Mouse (Mus musculus): Measurements from ENCODE around the gene Ak7. TPM values are rescaled to one million over a fixed set of nuclear protein-coding genes. Genes with fewer than 3 reads are reported as not detected.

Gene Ak7
- total RNA-seq, 2 experiments from 2014 or later, result 0.26 to 0.44 TPM

DNA sequence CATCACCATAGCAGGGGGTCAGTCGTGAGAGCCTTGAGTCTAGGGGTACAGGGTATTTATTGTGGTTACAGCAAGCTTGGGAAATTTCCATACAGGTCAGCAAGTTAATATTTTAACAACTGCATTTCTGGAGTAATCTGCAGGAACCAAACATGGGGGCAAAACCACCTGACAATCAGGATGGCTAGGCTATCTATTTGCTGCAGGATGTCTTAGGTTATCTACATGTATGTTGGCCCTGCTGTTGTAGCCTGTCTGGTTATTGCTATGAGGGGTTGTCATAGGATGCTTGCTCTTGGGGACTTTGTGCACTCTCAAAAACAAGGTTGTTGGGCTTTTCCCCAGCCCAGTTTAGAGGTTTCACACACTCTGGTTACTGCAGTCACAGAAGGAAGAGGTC lies 18.8 kb downstream of the Ak7 start:
- intact Hi-C loops (cut with DNase I), result loop anchor here (5.0 to 10.0 kb wide), 3 partner anchors 42 to 290 kb away; partner anchors contain the start of gene Gskip
- DNase-seq (ENCODE audit: low spot score in 2 of 2), result no peak

DNA sequence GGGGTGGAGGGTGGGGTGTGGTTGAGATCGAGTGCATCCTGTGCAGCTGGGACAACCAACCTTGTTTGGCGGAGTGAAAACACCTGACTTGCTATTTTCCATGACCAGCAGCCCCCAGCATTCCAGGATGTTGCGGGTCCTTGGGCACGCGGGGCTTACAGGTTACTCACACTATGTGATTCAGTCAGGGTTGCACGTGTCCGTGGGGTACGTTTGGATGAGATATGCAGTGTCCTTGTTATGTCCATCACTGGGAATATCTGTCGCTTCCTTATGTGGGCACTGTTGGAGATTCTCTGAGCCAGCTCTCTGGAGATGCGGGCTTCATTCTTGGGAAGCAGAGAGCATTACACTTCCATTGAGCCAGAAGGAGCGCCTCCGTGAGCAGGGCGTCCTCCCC lies 20.0 kb downstream of the Ak7 start:
- intact Hi-C loops (cut with DNase I), result loop anchor here (10.0 kb wide), 1 partner anchor 291 kb away; no protein-coding TSS in a partner anchor
- DNase-seq (ENCODE audit: low spot score in 2 of 2), result no peak

DNA sequence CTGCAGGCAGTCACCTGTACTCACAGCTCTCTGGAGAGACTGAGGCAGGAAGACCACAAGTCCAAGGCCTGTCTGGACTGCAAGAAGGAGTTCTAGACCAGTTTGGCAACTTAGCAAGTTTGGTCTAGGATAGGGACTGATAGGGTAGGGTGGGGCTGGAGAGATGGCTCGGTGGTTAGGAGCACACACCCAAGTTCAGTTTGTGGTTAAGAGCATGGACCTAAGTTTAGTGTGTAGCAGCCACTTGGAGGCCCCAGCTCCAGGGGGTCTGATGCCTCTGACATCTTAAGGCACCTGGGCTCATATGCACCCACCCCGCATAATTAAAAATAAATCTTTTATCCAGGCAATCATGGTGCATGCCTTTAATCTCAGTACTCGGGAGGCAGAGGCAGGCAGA lies 21.5 kb downstream of the Ak7 start:
- no peak for DNase-seq (ENCODE audit: low spot score in 2 of 2)
- intact Hi-C loops (cut with DNase I), result loop anchor here (10.0 kb wide), 1 partner anchor 292 kb away; no protein-coding TSS in a partner anchor

DNA sequence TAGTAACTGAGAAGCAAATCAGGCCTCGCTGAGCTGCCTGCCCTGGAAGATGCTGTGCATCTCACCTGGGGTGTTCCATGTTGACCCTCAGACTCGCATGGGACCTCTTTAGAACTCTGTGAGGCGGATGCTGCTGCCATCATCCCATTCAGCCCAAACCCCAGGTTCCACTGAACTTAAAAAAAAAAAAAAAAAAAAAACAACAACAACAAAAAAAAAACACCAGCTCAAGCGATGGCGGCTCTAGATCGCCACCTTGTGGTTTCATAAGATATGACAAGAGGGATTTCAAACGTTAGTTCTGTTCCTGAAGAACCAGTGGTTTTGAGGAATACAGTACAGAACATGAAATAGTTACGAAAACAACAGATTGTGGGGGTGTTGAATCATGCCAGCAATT lies 22.2 kb downstream of the Ak7 start:
- DNase-seq (ENCODE audit: low spot score in 2 of 2), result peak; percentile 45 to 67
- intact Hi-C loops (cut with DNase I), result loop anchor here (10.0 kb wide), 1 partner anchor 293 kb away; no protein-coding TSS in a partner anchor

DNA sequence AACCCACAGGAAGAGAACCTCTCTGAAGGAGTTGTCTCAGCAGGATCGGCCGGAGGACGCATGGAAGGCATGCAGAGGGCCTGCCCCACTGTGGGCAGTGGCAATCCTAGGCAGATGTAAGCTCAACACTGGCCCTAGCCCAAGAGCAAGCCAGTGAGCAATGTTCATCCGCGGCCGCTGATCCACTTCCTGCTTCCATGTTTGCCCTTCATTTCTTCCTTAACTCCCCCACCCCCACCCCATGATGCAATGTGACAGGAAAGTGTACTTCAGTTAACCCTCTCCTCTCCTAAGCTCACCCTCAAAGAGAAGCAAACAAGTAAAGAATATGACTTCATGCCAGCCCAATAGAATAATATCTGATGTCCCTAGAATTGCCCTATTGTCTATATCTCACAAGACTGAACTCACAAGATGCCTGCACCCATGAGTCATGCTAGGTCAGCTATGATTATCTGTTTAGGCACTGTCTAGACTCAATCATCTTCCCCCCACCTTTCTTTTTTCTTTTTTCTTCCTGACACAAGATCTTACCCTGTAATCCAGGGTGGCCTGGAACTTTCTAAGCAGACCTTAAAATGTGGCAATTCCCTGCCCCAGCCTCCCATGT lies 25.2 kb downstream of the Ak7 start:
- DNase-seq (ENCODE audit: low spot score in 2 of 2), result no peak
- intact Hi-C loops (cut with DNase I), result no loop called here

DNA sequence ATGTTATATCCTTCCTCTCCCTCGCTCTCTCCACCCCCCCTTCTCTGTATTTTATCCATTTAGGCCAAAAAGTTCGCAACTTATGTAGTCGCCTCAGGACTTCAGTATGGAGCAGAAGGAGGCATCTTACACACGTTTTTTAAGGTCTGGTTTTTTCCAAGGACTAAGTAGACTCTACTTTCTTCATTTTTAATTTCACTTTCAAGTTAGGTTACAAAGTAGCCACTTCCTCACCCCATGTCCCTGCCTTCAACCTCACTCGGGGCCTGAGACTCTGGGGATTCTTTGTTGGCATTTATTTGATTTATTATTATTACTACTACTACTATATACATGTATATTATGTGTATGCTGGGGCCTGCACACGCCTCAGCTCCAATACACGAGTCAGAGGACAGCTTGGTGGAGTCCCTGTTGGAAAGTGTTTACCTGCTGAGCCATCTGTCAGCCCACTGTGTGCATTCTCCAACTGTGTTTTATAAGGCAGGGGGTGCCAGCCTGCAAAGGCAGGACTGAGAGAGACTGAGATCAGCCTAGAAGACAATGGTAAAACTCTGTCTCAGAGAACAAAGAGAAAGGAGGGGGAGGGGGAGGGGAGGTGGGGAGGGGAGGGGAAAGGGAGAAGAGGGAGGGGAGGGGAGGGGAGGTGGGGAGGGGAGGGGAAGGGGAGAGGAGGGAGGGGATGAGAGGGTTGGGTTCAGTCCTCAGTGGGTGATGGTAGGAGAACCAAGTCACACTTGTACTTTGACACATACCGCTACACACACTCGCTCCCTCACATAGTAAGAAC lies 27.8 kb downstream of the Ak7 start:
- intact Hi-C loops (cut with DNase I), result no loop called here

DNA sequence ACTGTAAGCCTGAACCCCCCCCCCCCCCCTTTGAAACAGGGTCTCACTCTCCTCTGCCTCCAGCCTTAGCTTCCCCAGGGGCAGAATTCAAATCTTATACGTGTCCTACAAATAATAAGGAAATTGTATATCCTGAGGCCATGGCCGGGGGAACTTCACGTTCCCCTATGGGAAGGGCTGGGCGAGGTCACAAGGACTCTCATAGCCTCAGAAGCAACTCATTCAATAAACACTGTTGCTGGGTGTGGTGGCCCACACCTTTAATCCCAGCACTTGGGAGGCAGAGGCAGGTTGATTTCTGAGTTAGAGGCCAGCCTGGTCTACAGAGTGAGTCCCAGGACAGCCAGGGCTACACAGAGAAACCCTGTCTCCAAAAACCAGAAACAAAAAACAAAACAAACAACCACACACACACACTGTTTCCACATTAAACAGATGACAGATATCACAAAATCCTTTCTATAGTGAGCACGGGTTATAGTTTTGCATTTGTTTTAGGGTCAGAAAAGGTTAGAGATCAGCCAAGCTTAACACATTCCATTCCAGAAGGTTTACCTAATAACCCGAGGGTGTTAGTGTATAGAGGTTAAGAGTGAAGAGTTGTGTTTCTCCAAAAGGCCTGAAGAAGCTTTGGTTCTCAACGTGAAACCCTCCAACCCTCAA lies 29.6 kb downstream of the Ak7 start:
- intact Hi-C loops (cut with DNase I), result no loop called here
- DNase-seq (ENCODE audit: low spot score in 2 of 2), result no peak

More for the DNA sequence above, 27.8 kb downstream of the Ak7 start:
- no peak for DNase-seq (ENCODE audit: low spot score in 2 of 2)

DNA sequence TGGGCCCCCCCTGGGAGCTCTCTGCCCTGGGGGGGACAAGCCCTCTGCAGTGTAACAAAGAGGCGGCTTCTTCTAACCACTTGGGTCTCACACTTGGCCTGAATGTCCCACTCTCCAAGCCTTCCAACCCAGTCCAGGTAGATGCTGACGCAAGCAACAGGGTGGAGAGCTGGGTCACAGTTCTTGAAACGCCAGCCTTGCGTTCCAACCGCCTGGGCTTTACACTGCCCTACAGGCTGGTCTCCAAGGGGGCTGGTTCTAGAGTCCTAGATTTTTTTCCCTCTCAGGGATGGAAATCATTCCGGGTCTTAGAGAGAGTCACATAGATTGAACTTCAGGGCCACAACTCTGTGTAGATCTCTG lies 30.1 kb downstream of the Ak7 start:
- intact Hi-C loops (cut with DNase I), result no loop called here
- DNase-seq (ENCODE audit: low spot score in 2 of 2), result no peak

DNA sequence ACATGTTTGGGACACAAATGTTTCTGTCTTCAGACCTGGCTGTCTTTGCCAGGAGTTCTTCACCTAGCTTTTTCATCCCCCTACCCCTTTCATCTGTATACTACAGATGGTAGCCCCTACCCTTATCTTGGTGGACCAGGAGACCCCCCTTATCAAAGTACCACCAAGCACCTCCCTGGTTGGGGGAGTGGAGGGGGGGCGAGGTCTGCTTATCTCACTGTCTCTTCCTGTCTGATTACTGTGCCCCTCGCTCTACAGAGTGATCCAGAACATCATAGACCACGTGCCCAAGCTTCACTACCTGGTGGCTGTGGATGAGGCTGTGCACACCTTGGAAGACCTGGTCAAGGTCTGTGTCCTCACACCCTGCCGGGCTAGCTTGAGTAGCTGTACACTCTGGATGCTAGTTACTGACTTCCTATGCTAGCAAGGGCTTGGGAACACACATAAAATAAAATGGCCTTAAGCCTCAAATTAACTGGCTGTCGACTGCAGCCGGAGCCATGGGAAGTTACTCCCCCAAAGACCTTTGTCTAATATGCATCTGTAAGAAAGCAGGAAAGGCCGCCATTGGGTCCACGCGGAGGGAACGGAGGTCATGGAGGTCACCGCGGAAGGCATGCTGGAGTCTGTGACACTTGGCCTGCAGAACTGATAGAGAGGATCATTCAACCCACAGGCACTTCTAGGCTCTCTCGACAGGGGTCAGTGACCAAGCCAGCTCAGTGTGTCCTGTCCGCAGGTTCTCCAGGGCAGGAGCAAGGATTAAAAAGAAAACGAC lies 32.7 kb downstream of the Ak7 start:
- DNase-seq (ENCODE audit: low spot score in 2 of 2), result no peak
- intact Hi-C loops (cut with DNase I), result no loop called here

DNA sequence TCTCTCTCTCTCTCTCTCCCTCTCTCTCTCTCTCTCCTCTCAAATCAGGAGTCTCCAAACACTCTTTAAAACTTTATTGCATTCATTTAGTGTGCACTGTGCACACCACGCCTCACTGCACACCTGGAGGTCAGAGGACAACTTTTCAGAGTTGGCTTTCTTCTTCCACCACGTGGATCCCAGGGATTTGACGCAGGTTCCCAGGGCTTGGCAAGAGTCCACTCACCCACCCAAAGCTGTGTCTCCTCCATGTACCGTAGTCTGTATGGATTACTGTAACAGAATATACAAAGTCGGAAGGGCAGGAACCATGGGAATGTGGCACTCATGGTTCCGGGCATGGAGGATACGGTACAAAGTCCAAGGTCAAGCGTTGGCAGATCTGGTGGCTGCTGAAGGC lies 33.9 kb downstream of the Ak7 start:
- no peak for DNase-seq (ENCODE audit: low spot score in 2 of 2)
- intact Hi-C loops (cut with DNase I), result no loop called here

DNA sequence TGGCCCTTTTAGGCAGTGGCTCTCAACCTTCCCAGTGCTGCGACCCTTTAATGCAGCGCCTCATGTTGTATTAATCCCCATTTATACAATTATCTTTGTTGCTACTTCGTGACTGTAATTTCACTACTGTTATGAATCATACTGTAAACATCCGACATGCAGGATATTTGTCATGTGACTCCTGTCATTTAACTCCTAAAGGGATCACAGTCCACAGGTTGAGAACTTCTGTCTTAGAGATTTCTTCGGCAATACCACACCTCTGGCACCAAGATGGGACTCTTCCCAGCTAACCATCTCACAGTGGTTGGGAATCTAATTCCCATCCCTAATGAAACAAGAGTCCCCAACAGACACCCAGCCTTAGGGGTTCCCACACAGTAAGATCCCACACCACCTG lies 42.3 kb downstream of the Ak7 start:
- intact Hi-C loops (cut with DNase I), result no loop called here
- DNase-seq (ENCODE audit: low spot score in 2 of 2), result no peak

DNA sequence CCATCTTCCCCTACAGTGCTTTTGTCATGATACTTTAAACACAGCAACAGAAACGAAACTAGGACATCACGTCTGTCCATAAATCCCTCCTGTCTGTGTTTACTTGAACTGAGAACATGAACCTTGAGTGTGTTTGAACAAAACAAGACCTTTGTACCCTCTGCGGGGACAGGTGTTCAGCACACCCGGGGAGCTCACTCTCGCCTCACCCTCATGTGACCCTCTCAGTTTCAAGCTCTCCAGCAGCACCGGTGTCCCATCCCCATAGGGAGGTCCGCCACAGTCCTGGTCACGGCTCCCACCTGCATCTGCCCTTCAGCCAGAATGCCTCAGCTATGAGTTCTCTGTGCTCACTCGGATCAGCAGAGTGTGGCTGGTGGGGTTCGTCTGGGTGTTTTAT lies 48.0 kb downstream of the Ak7 start:
- intact Hi-C loops (cut with DNase I), result no loop called here

DNA sequence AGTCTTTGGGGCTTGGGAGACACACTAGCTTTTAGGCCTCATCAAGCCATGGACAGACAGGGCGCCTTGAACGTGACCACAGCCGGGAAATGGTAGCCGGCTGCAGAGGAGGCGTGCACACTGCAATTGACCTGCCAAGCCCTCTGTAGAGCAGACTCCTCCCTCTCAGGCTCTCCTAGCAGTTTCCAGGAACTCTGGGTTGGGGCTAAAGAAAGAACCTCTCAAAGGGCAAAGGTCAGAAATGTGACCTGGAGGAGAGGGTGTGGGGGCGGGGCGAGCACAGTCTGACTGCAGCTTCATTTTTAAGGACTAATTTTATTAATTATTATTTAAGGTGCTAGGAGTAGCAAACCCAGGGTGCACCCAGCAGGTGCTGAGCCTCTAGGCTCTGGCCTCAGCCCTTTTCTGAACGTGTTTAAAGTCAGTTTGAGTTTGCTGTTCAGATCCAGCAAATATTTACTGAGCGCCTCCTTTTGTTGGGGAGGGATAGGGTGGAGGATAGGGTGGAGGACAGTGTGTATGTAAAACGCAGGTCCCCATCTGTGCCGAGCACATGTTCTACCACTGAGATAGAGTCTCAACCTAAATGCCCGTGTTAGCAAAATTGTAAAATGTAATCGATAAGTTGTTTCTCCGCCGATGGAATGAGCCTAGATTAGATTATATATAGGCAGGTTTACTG lies 52.2 kb downstream of the Ak7 start:
- intact Hi-C loops (cut with DNase I), result no loop called here
- DNase-seq (ENCODE audit: low spot score in 2 of 2), result no peak

More for the DNA sequence above, 48.0 kb downstream of the Ak7 start:
- DNase-seq (ENCODE audit: low spot score in 2 of 2), result no peak

DNA sequence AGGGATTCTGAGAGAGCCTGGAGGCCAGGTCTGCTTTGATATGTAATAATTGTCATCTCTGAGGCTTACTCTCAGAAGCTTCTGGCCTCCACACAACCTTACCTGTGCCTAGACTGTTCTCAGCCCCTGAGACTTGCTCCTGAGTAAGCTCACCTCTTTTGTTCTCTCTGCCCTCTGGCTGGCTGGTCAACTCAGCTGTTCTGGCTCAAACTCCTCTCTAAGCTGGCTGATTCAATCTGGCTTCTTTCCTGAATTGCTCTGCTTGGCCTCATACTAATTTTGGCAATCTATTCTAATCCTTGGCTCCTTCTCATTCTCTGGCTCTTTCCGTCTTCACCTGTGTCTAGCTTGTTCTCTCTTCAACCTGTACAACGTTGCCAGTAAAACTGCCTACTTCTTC lies 53.1 kb downstream of the Ak7 start:
- DNase-seq (ENCODE audit: low spot score in 2 of 2), result no peak
- intact Hi-C loops (cut with DNase I), result no loop called here

DNA sequence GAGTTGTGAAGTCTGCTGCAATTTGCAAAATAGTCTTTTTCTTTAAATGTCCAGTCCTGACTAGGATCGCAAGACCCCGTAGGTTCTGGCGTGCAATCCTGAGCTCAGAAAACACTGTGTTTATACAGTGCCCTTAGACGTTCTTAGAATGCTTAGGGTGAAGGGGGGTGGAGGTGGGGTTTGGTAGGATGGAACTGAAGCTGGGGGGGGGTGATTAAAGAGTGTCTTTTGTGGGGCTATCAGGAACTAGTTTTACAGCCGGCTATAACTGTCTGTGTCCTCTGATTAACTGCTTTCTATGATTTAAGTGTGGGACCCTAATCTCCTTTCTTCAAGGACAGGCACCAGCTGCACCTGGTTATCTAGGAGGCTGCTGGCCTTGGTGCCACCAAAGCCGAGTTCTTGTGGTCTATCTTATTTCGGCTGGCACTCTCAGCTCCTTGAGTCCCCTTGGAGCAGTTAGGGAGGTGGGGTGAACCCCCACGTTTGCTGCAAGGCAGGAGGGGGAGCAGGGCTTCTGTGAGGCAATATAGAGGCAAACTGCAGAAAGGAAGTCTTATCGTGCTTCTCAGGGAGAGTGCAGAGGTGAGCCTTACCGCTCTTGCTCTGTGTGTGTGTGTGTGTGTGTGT lies 54.2 kb downstream of the Ak7 start:
- no peak for DNase-seq (ENCODE audit: low spot score in 2 of 2)
- intact Hi-C loops (cut with DNase I), result no loop called here

DNA sequence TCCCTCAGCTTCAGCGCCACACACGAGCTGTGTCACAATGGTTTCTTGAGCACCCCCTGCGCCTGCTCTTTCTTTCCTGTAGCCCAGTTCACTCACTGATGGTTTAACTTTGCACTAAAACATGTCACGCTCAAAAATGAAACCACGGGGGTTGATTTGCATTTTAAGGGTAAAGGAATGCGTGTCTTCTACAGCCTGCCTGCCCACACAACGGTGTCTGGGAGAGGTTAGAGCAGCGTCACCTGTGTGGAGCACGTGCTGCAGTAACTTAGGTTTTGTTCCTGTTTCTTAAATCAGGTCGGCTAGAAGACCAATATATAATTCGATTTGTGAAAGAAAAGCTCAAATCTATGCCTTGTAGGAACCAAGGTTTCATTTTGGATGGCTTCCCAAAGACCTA lies 55.4 kb downstream of the Ak7 start:
- intact Hi-C loops (cut with DNase I), result no loop called here

DNA sequence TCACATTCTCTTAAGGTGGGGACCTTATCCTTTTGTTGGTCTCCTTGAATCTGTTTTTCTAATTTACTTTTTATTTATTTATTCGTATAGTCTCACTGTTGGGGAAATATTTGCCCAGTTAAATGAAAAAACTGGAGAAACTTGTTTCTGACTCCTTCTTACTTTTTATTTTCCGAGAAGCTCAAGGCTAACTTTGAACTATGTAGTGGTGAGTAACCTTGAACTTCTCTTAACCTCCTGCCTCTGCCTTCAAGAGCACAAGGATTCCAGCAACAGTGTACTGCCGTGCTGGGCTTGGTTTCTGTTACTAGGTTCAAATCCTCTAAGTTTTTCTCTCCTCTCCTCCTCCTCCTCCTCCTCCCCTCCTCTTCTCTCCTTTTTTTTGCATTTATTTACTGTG lies 55.9 kb downstream of the Ak7 start:
- intact Hi-C loops (cut with DNase I), result no loop called here

More for the DNA sequence above, 55.4 kb downstream of the Ak7 start:
- DNase-seq (ENCODE audit: low spot score in 2 of 2), result peak in 1 of 2 experiments; percentile 9

DNA sequence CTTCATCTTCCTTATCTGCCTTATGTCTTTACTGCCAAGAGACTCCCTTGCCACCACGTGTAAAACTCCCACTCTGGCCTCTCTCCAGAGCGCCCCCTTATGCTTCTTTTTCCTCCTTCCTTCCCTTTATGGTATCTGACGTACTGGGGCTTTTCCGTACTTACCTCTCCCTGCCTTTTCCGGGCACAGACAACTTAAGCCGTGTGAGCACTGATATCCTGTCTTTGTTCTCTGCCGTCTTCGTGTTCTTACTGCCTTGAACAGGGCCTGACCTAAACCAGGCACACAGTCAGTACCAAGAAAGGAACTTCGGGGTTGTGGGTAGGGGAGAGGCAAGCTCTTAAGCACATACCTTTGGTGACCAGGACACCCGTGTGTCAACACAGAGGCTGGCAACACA lies 63.9 kb downstream of the Ak7 start:
- intact Hi-C loops (cut with DNase I), result no loop called here
- no peak for DNase-seq (ENCODE audit: low spot score in 2 of 2)

More for the DNA sequence above, 55.9 kb downstream of the Ak7 start:
- no peak for DNase-seq (ENCODE audit: low spot score in 2 of 2)

DNA sequence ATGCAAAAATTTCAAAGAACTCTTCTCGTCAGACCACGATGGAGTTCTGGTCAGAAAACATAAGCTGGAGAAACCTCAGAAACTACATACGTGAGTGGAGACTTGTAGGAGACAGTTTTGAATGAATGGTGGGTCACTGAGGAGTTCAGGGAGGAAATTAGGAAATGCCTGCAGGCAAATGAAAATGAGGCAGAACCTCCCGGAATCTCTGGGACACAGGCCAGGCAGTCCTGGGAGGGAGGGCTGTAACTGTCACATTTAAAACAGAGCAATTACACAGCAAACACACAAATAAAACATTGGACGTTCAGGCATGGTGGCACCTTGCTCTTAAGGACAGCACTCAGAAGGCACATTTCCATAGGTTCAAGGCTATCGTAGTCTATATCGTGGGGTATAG lies 69.1 kb downstream of the Ak7 start:
- intact Hi-C loops (cut with DNase I), result no loop called here
- no peak for DNase-seq (ENCODE audit: low spot score in 2 of 2)

Measured in left cerebral cortex, postnatal 14 days (tissue).